Mouse (Mus musculus): ENCODE results near the gene Tbc1d10c. TPM values are rescaled to one million over a fixed set of nuclear protein-coding genes. Genes with fewer than 3 reads are reported as not detected.
A peak's percentile ranks its signal among the peaks of the same experiment; 100 is the strongest.

Tbc1d10c gene
- polyA plus RNA-seq, 1 experiment from 2014 or later, result 1.1 TPM

- no peak overlapping the region for H3K9ac ChIP-seq (ENCODE audit: low read length)
- no peak overlapping the region for H3K4me3 ChIP-seq (ENCODE audit: low read depth, low read length)
- peaks cover 3% of the 10 kb centered on the region; the same call in 1 of the 2 replicates for H3K4me1 ChIP-seq (ENCODE audit: control insufficient read depth, insufficient read depth, low read length)
- H3K27me3 ChIP-seq (ENCODE audit: control insufficient read depth, insufficient read depth, low read length), result no peaks in the 10 kb centered on the region
- H3K36me3 ChIP-seq (ENCODE audit: control insufficient read depth, insufficient read depth, low read length), result no peaks in the 10 kb centered on the region
- no peak overlapping the region for H3K4me2 ChIP-seq (ENCODE audit: low read depth)
- ATAC-seq (ENCODE audit: insufficient read depth, low FRiP score, low TSS enrichment) (no peak), DNase-seq (ENCODE audit: low spot score) (no peak)
- WGBS, result 75% methylated on average over 4 of the region's 4 CpGs
- no peaks in the 10 kb centered on the region for H3K9me3 ChIP-seq (ENCODE audit: control insufficient read depth, low read length)
- no peak overlapping the region for H3K27ac ChIP-seq (ENCODE audit: low read depth, low read length)
Measured at GRCm38 (mm10) chr19:4228891-4229290, 37.8 kb upstream of the Tbc1d10c start.

- H3K4me1 ChIP-seq (ENCODE audit: control insufficient read depth, insufficient read depth, low read length), result peaks cover 3% of the 10 kb centered on the region; the same call in 1 of the 2 replicates
- no peaks in the 10 kb centered on the region for H3K27me3 ChIP-seq (ENCODE audit: control insufficient read depth, insufficient read depth, low read length)
- ATAC-seq (ENCODE audit: insufficient read depth, low FRiP score, low TSS enrichment), result no peak
- peak; percentile 75 for DNase-seq (ENCODE audit: low spot score)
- H3K27ac ChIP-seq (ENCODE audit: low read depth, low read length), result no peak overlapping the region
- no peak overlapping the region for H3K4me3 ChIP-seq (ENCODE audit: low read depth, low read length)
- no peak overlapping the region for H3K9ac ChIP-seq (ENCODE audit: low read length)
- H3K36me3 ChIP-seq (ENCODE audit: control insufficient read depth, insufficient read depth, low read length), result no peaks in the 10 kb centered on the region
- no peaks in the 10 kb centered on the region for H3K9me3 ChIP-seq (ENCODE audit: control insufficient read depth, low read length)
- 27% methylated on average over 8 of the region's 8 CpGs for WGBS
- no peak overlapping the region for H3K4me2 ChIP-seq (ENCODE audit: low read depth)
Measured at GRCm38 (mm10) chr19:4227894-4228678, 37.0 kb upstream of the Tbc1d10c start.

GRCm38 (mm10) chr19:4227446-4227845 lies 36.4 kb upstream of the Tbc1d10c start:
- no peak overlapping the region for H3K27ac ChIP-seq (ENCODE audit: low read depth, low read length)
- 73% methylated on average over 5 of the region's 5 CpGs for WGBS
- H3K27me3 ChIP-seq (ENCODE audit: control insufficient read depth, insufficient read depth, low read length), result no peaks in the 10 kb centered on the region
- ATAC-seq (ENCODE audit: insufficient read depth, low FRiP score, low TSS enrichment) (no peak), DNase-seq (ENCODE audit: low spot score) (no peak)
- no peak overlapping the region for H3K9ac ChIP-seq (ENCODE audit: low read length)
- H3K4me2 ChIP-seq (ENCODE audit: low read depth), result no peak overlapping the region
- H3K4me3 ChIP-seq (ENCODE audit: low read depth, low read length), result no peak overlapping the region
- no peaks in the 10 kb centered on the region for H3K9me3 ChIP-seq (ENCODE audit: control insufficient read depth, low read length)
- no peaks in the 10 kb centered on the region for H3K36me3 ChIP-seq (ENCODE audit: control insufficient read depth, insufficient read depth, low read length)
- peaks cover 3% of the 10 kb centered on the region; the same call in 1 of the 2 replicates for H3K4me1 ChIP-seq (ENCODE audit: control insufficient read depth, insufficient read depth, low read length)

GRCm38 (mm10) chr19:4226779-4227178 lies 35.7 kb upstream of the Tbc1d10c start:
- Histone ChIP-seq H3K36me3 (ENCODE audit: control insufficient read depth, insufficient read depth, low read length) (no peaks in the 10 kb centered on the region), H3K27me3 (ENCODE audit: control insufficient read depth, insufficient read depth, low read length) (no peaks in the 10 kb centered on the region), H3K4me1 (ENCODE audit: control insufficient read depth, insufficient read depth, low read length) (no peaks in the 10 kb centered on the region), H3K9me3 (ENCODE audit: control insufficient read depth, low read length) (no peaks in the 10 kb centered on the region), H3K4me2 (ENCODE audit: low read depth) (no peak overlapping the region), H3K4me3 (ENCODE audit: low read depth, low read length) (no peak overlapping the region), H3K27ac (ENCODE audit: low read depth, low read length) (no peak overlapping the region), H3K9ac (ENCODE audit: low read length) (no peak overlapping the region)
- no peak for DNase-seq (ENCODE audit: low spot score)
- 87% methylated on average over 7 of the region's 7 CpGs for WGBS
- ATAC-seq (ENCODE audit: insufficient read depth, low FRiP score, low TSS enrichment), result no peak

GRCm38 (mm10) chr19:4222165-4222564 lies 31.1 kb upstream of the Tbc1d10c start:
- Histone ChIP-seq H3K4me3 (ENCODE audit: low read depth, low read length) (no peak overlapping the region), H3K9me3 (ENCODE audit: control insufficient read depth, low read length) (no peaks in the 10 kb centered on the region), H3K4me1 (ENCODE audit: control insufficient read depth, insufficient read depth, low read length) (no peaks in the 10 kb centered on the region), H3K9ac (ENCODE audit: low read length) (no peak overlapping the region), H3K27me3 (ENCODE audit: control insufficient read depth, insufficient read depth, low read length) (peaks cover 1% of the 10 kb centered on the region), H3K4me2 (ENCODE audit: low read depth) (no peak overlapping the region), H3K36me3 (ENCODE audit: control insufficient read depth, insufficient read depth, low read length) (no peaks in the 10 kb centered on the region), H3K27ac (ENCODE audit: low read depth, low read length) (no peak overlapping the region)
- 83% methylated on average over 11 of the region's 11 CpGs for WGBS
- DNase-seq (ENCODE audit: low spot score) (no peak), ATAC-seq (ENCODE audit: insufficient read depth, low FRiP score, low TSS enrichment) (no peak)

GRCm38 (mm10) chr19:4220957-4221743 lies 30.1 kb upstream of the Tbc1d10c start:
- WGBS, result 42% methylated on average over 14 of the region's 14 CpGs
- Histone ChIP-seq H3K9ac (ENCODE audit: low read length) (no peak overlapping the region), H3K4me3 (ENCODE audit: low read depth, low read length) (no peak overlapping the region), H3K36me3 (ENCODE audit: control insufficient read depth, insufficient read depth, low read length) (no peaks in the 10 kb centered on the region), H3K27ac (ENCODE audit: low read depth, low read length) (no peak overlapping the region), H3K4me2 (ENCODE audit: low read depth) (no peak overlapping the region), H3K4me1 (ENCODE audit: control insufficient read depth, insufficient read depth, low read length) (no peaks in the 10 kb centered on the region), H3K9me3 (ENCODE audit: control insufficient read depth, low read length) (no peaks in the 10 kb centered on the region), H3K27me3 (ENCODE audit: control insufficient read depth, insufficient read depth, low read length) (peaks cover 10% of the 10 kb centered on the region)
- DNase-seq (ENCODE audit: low spot score) (no peak), ATAC-seq (ENCODE audit: insufficient read depth, low FRiP score, low TSS enrichment) (no peak)

DNA sequence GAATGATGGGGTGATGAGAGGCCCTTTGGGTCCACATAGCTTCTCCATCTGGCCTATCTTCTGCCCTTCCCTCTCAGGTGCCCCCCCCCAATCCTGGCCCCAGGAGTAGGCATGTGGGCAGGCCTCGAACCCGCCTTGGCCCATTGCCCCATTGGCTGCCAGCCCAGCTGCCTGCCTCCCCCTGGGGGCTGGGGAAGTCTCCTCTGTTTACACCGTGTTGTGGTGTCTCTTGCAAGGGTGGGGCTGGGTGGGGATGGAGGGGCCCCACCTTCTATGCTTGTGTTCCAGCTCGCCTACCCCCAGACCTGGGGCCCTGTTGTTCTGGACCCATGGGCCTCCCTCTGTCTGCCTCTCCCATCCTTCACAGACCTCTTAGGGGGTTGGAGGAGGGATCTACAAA lies 29.3 kb upstream of the Tbc1d10c start:
- DNase-seq (ENCODE audit: low spot score) (no peak), ATAC-seq (ENCODE audit: insufficient read depth, low FRiP score, low TSS enrichment) (no peak)
- 64% methylated on average over 4 of the region's 4 CpGs for WGBS
- Histone ChIP-seq H3K36me3 (ENCODE audit: control insufficient read depth, insufficient read depth, low read length) (no peaks in the 10 kb centered on the region), H3K4me2 (ENCODE audit: low read depth) (no peak overlapping the region), H3K27ac (ENCODE audit: low read depth, low read length) (no peak overlapping the region), H3K9ac (ENCODE audit: low read length) (no peak overlapping the region), H3K9me3 (ENCODE audit: control insufficient read depth, low read length) (no peaks in the 10 kb centered on the region), H3K4me3 (ENCODE audit: low read depth, low read length) (no peak overlapping the region), H3K4me1 (ENCODE audit: control insufficient read depth, insufficient read depth, low read length) (0 out of 2 replicates have a peak, but pooled peaks cover 2% of the 10 kb centered on the region), H3K27me3 (ENCODE audit: control insufficient read depth, insufficient read depth, low read length) (peaks cover 16% of the 10 kb centered on the region)

GRCm38 (mm10) chr19:4219943-4220342 lies 28.9 kb upstream of the Tbc1d10c start:
- WGBS, result 87% methylated on average over 6 of the region's 6 CpGs
- no peaks in the 10 kb centered on the region for H3K36me3 ChIP-seq (ENCODE audit: control insufficient read depth, insufficient read depth, low read length)
- no peak overlapping the region for H3K4me3 ChIP-seq (ENCODE audit: low read depth, low read length)
- peaks cover 3% of the 10 kb centered on the region; the same call in 1 of the 2 replicates for H3K4me1 ChIP-seq (ENCODE audit: control insufficient read depth, insufficient read depth, low read length)
- ATAC-seq (ENCODE audit: insufficient read depth, low FRiP score, low TSS enrichment), result no peak
- no peak overlapping the region for H3K9ac ChIP-seq (ENCODE audit: low read length)
- H3K9me3 ChIP-seq (ENCODE audit: control insufficient read depth, low read length), result no peaks in the 10 kb centered on the region
- no peak for DNase-seq (ENCODE audit: low spot score)
- no peak overlapping the region for H3K4me2 ChIP-seq (ENCODE audit: low read depth)
- peaks cover 21% of the 10 kb centered on the region for H3K27me3 ChIP-seq (ENCODE audit: control insufficient read depth, insufficient read depth, low read length)
- no peak overlapping the region for H3K27ac ChIP-seq (ENCODE audit: low read depth, low read length)

Data from neural tube, embryonic 11.5 days (tissue).